Mouse (Mus musculus) testis, adult 2 months (tissue): ENCODE results near the gene Atg2a. TPM values are rescaled to one million over a fixed set of nuclear protein-coding genes. Genes with fewer than 3 reads are reported as not detected.
A peak's percentile ranks its signal among the peaks of the same experiment; 100 is the strongest.

Experiments used
- H3K27ac ChIP-seq: fragments of 200-500 bp; 2 replicates; pipeline ENCODE4 v1.5.1; 2012; ENCODE audit warnings: low read depth, low read length; ENCODE audit not compliant: control insufficient read depth, insufficient read depth
- H3K27me3 ChIP-seq: fragments of 200-500 bp; 2 replicates; pipeline ENCODE4 v1.6.1; 2012; ENCODE audit warnings: mild to moderate bottlenecking, low read length, moderate library complexity; ENCODE audit not compliant: control insufficient read depth, insufficient read depth
- H3K36me3 ChIP-seq: fragments of 200-500 bp; 2 replicates; pipeline ENCODE4 v1.6.1; 2012; ENCODE audit warnings: mild to moderate bottlenecking, low read length; ENCODE audit not compliant: control insufficient read depth, insufficient read depth
- H3K4me1 ChIP-seq: fragments of 200-500 bp; 2 replicates; pipeline ENCODE4 v1.6.1; 2012; ENCODE audit warnings: low read length; ENCODE audit not compliant: control insufficient read depth, insufficient read depth
- H3K4me3 ChIP-seq: fragments of 200-500 bp; 2 replicates; pipeline ENCODE4 v1.5.1; 2012; ENCODE audit warnings: low read depth, mild to moderate bottlenecking, low read length, moderate library complexity, mixed read lengths; ENCODE audit not compliant: control insufficient read depth
- CTCF ChIP-seq: fragments of 200-500 bp; IDR thresholded peaks from 2 replicates; pipeline ENCODE4 v1.5.1; 2012; ENCODE audit warnings: low read depth, mild to moderate bottlenecking, inconsistent platforms, low read length, moderate library complexity; ENCODE audit not compliant: control insufficient read depth, insufficient read depth, insufficient replicate concordance
- POLR2A ChIP-seq: fragments of 200-500 bp; IDR thresholded peaks from 2 replicates; pipeline ENCODE4 v1.6.1; 2012; ENCODE audit warnings: low read depth, mild to moderate bottlenecking, inconsistent platforms, low read length, moderate library complexity; ENCODE audit not compliant: control insufficient read depth
- polyA plus RNA-seq: library from polyadenylated mRNA; depleted of rRNA; stranded (reverse); fragments of >200 nt; gene quantifications from 2 replicates; pipeline ENCODE4 v1.2.3, GENCODE M21; 2012

Gene Atg2a
- polyA plus RNA-seq, 1 experiment: 40.5 TPM

GRCm38 (mm10) chr19:6277661-6278438, 36.4 kb downstream of the Atg2a start:
- Histone ChIP-seq H3K36me3 (no peaks in the 10 kb centered on the region; the same call in none of the 2 replicates), H3K4me1 (peaks cover 10% of the 10 kb centered on the region), H3K4me3 (peak overlapping the region; percentile 87), H3K27me3 (no peaks in the 10 kb centered on the region), H3K27ac (peak overlapping the region; percentile 70)
- no peak for TF ChIP-seq CTCF
- TF ChIP-seq POLR2A: no peak

- Histone ChIP-seq H3K27me3 (no peaks in the 10 kb centered on the region), H3K4me1 (peaks cover 10% of the 10 kb centered on the region), H3K27ac (peak overlapping the region; percentile 70), H3K36me3 (no peaks in the 10 kb centered on the region; the same call in none of the 2 replicates), H3K4me3 (peak overlapping the region; percentile 87)
- TF ChIP-seq POLR2A: no peak
- TF ChIP-seq CTCF: no peak
Observed at GRCm38 (mm10) chr19:6278439-6279073, 37.1 kb downstream of the Atg2a start.

- TF ChIP-seq POLR2A (no peak), CTCF (no peak)
- Histone ChIP-seq H3K4me1 (peaks cover 7% of the 10 kb centered on the region), H3K36me3 (peaks cover 1% of the 10 kb centered on the region), H3K27ac (no peak overlapping the region), H3K27me3 (no peaks in the 10 kb centered on the region), H3K4me3 (peak overlapping the region; percentile 87)
Observed at GRCm38 (mm10) chr19:6279481-6280144, 38.1 kb downstream of the Atg2a start.

- H3K27me3 ChIP-seq: no peaks in the 10 kb centered on the region
- peaks cover 1% of the 10 kb centered on the region for H3K36me3 ChIP-seq
- peaks cover 9% of the 10 kb centered on the region for H3K4me1 ChIP-seq
- TF ChIP-seq POLR2A (no peak), CTCF (no peak)
- H3K4me3 ChIP-seq: no peak overlapping the region
- no peak overlapping the region for H3K27ac ChIP-seq
Observed at GRCm38 (mm10) chr19:6280554-6280953, 39.1 kb downstream of the Atg2a start.

GRCm38 (mm10) chr19:6281122-6282020, 39.9 kb downstream of the Atg2a start:
- H3K27ac ChIP-seq: no peak overlapping the region
- TF ChIP-seq POLR2A (no peak), CTCF (no peak)
- peaks cover 1% of the 10 kb centered on the region for H3K36me3 ChIP-seq
- no peaks in the 10 kb centered on the region for H3K27me3 ChIP-seq
- no peak overlapping the region for H3K4me3 ChIP-seq
- H3K4me1 ChIP-seq: peaks cover 10% of the 10 kb centered on the region

- Histone ChIP-seq H3K4me3 (no peak overlapping the region), H3K27me3 (no peaks in the 10 kb centered on the region), H3K4me1 (peaks cover 12% of the 10 kb centered on the region), H3K27ac (no peak overlapping the region), H3K36me3 (peaks cover 1% of the 10 kb centered on the region)
- no peak for TF ChIP-seq CTCF
- no peak for TF ChIP-seq POLR2A
Observed at GRCm38 (mm10) chr19:6283001-6283400, 41.5 kb downstream of the Atg2a start.
